11 mouse cellular contexts compared by ENCODE assay signal in genomic region chr2:17524205-17524978, GRCm38 (mm10).
DNase-seq lines count a peak whose midpoint lies in the region; ATAC-seq lines count a peak whose summit lies in the region.
"Had no signal": no experiment of that assay in that cellular context is flagged by ENCODE, and none has a peak within 500 bp of the region (broad histone marks: within the 10 kb centered on the region; RNA-seq: fewer than 3 reads in every experiment).

No protein-coding gene starts in this region.

- H3K9me3 ChIP-seq in forebrain, embryonic 10.5 days, result no peaks in the 10 kb centered on the region
- H3K9me3 ChIP-seq in forebrain, embryonic 11.5 days (ENCODE audit: control insufficient read depth, low read length), result no peaks in the 10 kb centered on the region
- no peaks in the 10 kb centered on the region for H3K9me3 ChIP-seq in kidney, embryonic 15.5 days (replicated peaks)
- H3K9me3 ChIP-seq in intestine, embryonic 16.5 days (ENCODE audit: control insufficient read depth, low read length), result no peaks in the 10 kb centered on the region
- H3K9me3 ChIP-seq: liver, embryonic 15.5 days had no signal

- peak; percentile 17 for DNase-seq in forebrain, embryonic 10.5 days (ENCODE audit: extremely low spot score, low spot score)
- DNase-seq in forebrain, embryonic 11.5 days (ENCODE audit: low spot score), result no peak
- no peak for DNase-seq in kidney, postnatal 14 days
- peak; percentile 60 for DNase-seq in forelimb bud, embryonic 11.5 days (ENCODE audit: low read depth, low spot score)
- DNase-seq in cerebellum, postnatal 25 days, result no peak
- no peak for DNase-seq in urinary bladder, adult 2 months (ENCODE audit: low spot score)
- DNase-seq: cerebellum, postnatal 36 days; thymus, postnatal 14 days had no signal

- H3K4me2 ChIP-seq in forebrain, embryonic 11.5 days (ENCODE audit: low read depth, low read length, severe bottlenecking), result no peak overlapping the region
- no peak overlapping the region for H3K4me2 ChIP-seq in kidney, embryonic 15.5 days
- H3K4me2 ChIP-seq in intestine, embryonic 16.5 days (ENCODE audit: low read depth, low read length), result no peak overlapping the region
- H3K4me2 ChIP-seq: liver, embryonic 15.5 days had no signal

- no peak overlapping the region for H3K4me3 ChIP-seq in forebrain, embryonic 10.5 days
- no peak overlapping the region for H3K4me3 ChIP-seq in forebrain, embryonic 11.5 days (ENCODE audit: low read depth, low read length)
- no peak overlapping the region for H3K4me3 ChIP-seq in kidney, embryonic 15.5 days (replicated peaks)
- no peak overlapping the region for H3K4me3 ChIP-seq in intestine, embryonic 16.5 days (ENCODE audit: low read length)
- H3K4me3 ChIP-seq: liver, embryonic 15.5 days had no signal

- H3K27me3 ChIP-seq in forebrain, embryonic 10.5 days (ENCODE audit: poor library complexity, severe bottlenecking), result no peaks in the 10 kb centered on the region
- no peaks in the 10 kb centered on the region for H3K27me3 ChIP-seq in forebrain, embryonic 11.5 days (ENCODE audit: control insufficient read depth, insufficient read depth, low read length)
- no peaks in the 10 kb centered on the region for H3K27me3 ChIP-seq in kidney, embryonic 15.5 days
- no peaks in the 10 kb centered on the region for H3K27me3 ChIP-seq in intestine, embryonic 16.5 days (replicated peaks; ENCODE audit: control insufficient read depth, insufficient read depth, low read length)
- H3K27me3 ChIP-seq: liver, embryonic 15.5 days had no signal

- 0 out of 2 replicates have a peak overlapping the region, but pooled peaks have one; percentile 25 for H3K27ac ChIP-seq in forebrain, embryonic 10.5 days
- H3K27ac ChIP-seq in forebrain, embryonic 11.5 days (ENCODE audit: low read depth, low read length), result no peak overlapping the region
- H3K27ac ChIP-seq in kidney, embryonic 15.5 days, result peak overlapping the region; percentile 4; the same call in 1 of the 2 replicates
- H3K27ac ChIP-seq in intestine, embryonic 16.5 days (ENCODE audit: low read length), result no peak overlapping the region
- H3K27ac ChIP-seq: liver, embryonic 15.5 days had no signal

- no peak overlapping the region for H3K9ac ChIP-seq in forebrain, embryonic 11.5 days (ENCODE audit: low read length)
- no peak overlapping the region for H3K9ac ChIP-seq in kidney, embryonic 15.5 days
- H3K9ac ChIP-seq in intestine, embryonic 16.5 days (ENCODE audit: low read depth, low read length), result no peak overlapping the region
- H3K9ac ChIP-seq: liver, embryonic 15.5 days had no signal

- WGBS in forebrain, embryonic 10.5 days, result 47% methylated on average over 10 of the region's 10 CpGs
- WGBS in forebrain, embryonic 11.5 days, result 44% methylated on average over 10 of the region's 10 CpGs
- WGBS in kidney, embryonic 15.5 days, result 48% methylated on average over 10 of the region's 10 CpGs
- 61% methylated on average over 10 of the region's 10 CpGs for WGBS in intestine, embryonic 16.5 days

- no peak for ATAC-seq in forebrain, embryonic 11.5 days (replicated peaks; ENCODE audit: low FRiP score)
- 0 out of 2 replicates have a peak, but pooled peaks have one; percentile 40 for ATAC-seq in kidney, embryonic 15.5 days (replicated peaks; ENCODE audit: low FRiP score)
- ATAC-seq in intestine, embryonic 16.5 days, result peak; percentile 9; the same call in 1 of the 2 replicates

- peaks cover 47% of the 10 kb centered on the region for H3K4me1 ChIP-seq in forebrain, embryonic 10.5 days
- peaks cover 8% of the 10 kb centered on the region for H3K4me1 ChIP-seq in forebrain, embryonic 11.5 days (replicated peaks; ENCODE audit: control insufficient read depth, insufficient read depth, low read length)
- peaks cover 19% of the 10 kb centered on the region for H3K4me1 ChIP-seq in kidney, embryonic 15.5 days
- H3K4me1 ChIP-seq in intestine, embryonic 16.5 days (ENCODE audit: control insufficient read depth, insufficient read depth, low read length), result no peaks in the 10 kb centered on the region
- H3K4me1 ChIP-seq: liver, embryonic 15.5 days had no signal

- H3K36me3 ChIP-seq in forebrain, embryonic 10.5 days (replicated peaks), result no peaks in the 10 kb centered on the region
- no peaks in the 10 kb centered on the region for H3K36me3 ChIP-seq in forebrain, embryonic 11.5 days (ENCODE audit: control insufficient read depth, insufficient read depth, low read length)
- H3K36me3 ChIP-seq in kidney, embryonic 15.5 days, result no peaks in the 10 kb centered on the region
- H3K36me3 ChIP-seq in intestine, embryonic 16.5 days (ENCODE audit: control insufficient read depth, insufficient read depth, low read length), result no peaks in the 10 kb centered on the region
- H3K36me3 ChIP-seq: liver, embryonic 15.5 days had no signal

Comparison
In these comparisons a context has a peak if more than half of its experiments do, and no peak if none do; other contexts are left out.
1. DNase-seq: peak in forebrain, embryonic 10.5 days (single experiment) and forelimb bud, embryonic 11.5 days (single experiment); none in forebrain, embryonic 11.5 days (single experiment), kidney, postnatal 14 days (single experiment), cerebellum, postnatal 25 days (0 of 2) and urinary bladder, adult 2 months (single experiment).
2. H3K27ac ChIP-seq: peak in forebrain, embryonic 10.5 days (single experiment) and kidney, embryonic 15.5 days (single experiment); none in forebrain, embryonic 11.5 days (single experiment) and intestine, embryonic 16.5 days (single experiment).